Mouse (Mus musculus) adipose tissue, adult 10 weeks (tissue): ENCODE measurements around the gene Dus4l. TPM values are rescaled to one million over a fixed set of nuclear protein-coding genes. Genes with fewer than 3 reads are reported as not detected.

Experiments used
- polyA plus RNA-seq: library from polyadenylated mRNA; stranded (reverse); fragments of 350-450 nt; fragmentation: Illumina TruSeq; extraction: RNeasy Lipid Tissue Mini Kit (QIAGEN cat#74804); gene quantifications from one replicate; pipeline ENCODE4 v1.2.3, GENCODE M21; 2014; ENCODE audit warnings: low read depth, low replicate concordance

Dus4l gene
- 9.2 TPM for polyA plus RNA-seq

DNA sequence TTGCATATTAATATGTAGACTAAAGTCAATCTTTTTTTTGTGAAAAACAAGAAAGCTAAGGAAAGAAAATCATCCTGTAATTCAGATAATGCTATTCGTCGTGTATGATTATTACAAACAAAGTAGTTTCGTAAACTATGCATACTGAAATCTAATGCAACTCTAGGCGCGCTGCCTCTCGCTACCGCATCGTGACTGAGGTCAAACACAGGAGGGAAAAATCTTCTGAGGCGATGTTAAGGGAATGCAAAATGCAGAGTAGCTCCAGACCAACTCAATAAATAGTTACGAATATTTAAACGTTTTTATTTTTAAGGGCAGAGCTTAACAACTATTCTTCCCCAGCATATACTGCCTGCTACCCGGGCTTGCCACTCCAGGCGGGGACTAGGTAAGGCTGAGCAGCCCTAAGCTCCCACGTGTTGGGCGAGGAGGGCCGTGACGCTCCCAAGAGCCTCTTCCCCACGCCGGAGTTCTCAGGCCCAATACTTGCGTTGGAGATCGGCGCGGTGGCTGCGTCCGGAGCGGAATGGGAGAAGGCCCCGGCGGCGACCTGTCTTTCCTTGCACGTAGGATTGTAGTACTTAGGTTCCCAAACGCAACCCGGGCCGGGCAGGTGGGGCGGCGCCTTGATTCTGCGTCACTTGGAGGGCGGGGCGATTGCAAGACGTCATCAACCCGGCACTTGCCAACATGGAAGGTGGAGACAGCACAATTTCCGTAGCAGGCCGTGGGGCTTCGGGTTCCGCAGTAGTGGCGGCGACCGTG, at the start of gene Dus4l, which contains the start of gene Cog5:
Gene Dus4l, minus strand, starts transcription at position 630 of the 768 bp plus-strand sequence.
Gene Cog5, plus strand, starts transcription at position 673 of the 768 bp plus-strand sequence.

DNA sequence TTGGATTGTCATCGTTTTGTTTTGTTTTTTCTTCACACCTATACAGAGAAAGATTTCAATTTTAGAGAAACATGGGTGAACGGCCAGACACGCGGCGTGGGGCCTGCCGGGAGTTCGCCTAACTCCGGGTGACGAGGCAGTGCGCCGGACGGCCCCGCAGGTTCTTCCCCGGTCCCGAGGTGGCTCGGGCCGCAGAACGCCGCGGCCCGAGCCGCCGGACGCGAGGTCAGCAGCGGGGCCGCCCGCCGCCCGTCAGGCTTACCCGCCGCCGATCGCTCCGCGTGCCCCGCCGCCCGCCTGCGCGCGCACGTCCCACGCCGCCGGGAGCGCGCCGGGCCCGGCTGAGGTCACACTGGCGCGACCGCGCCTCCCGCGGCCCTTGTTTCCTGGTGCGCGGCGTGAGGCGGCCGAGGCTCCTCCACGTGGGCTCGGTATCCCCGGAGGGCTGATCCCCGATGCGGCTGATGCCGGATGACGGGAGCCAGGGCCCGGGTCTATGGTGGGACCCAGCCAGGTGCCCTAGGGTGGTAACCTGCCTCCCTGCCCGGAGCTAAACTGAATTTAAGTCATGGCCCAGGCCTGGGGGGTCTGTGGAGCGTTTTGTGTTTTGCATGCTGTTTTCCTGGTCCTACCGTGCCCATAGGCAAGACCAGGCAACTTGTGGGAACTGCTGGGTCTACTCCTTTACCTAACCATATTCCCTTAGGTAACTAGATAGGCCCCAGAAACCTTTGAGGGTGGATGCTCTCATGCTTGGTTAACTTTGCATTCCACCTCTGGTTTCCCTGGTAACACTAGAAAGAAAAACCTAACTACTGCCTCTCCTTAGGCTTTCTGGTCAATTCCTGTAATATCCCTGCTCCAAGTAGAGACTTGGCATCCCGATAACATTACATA, 20.0 kb downstream of the Dus4l start, which contains the start of gene Bcap29:
Gene Bcap29, minus strand, starts transcription at position 316 of the 897 bp plus-strand sequence.

Other genes with a start within 250 kb of the Dus4l start
- 8.4 TPM for gene Cbll1, start 155.2 kb downstream of the Dus4l start, polyA plus RNA-seq
- 0.09 TPM for gene Slc26a4, start 94.9 kb downstream of the Dus4l start, polyA plus RNA-seq
- gene Bcap29, start 20.2 kb downstream of the Dus4l start, polyA plus RNA-seq, result 20.8 TPM
- 30.4 TPM for gene Cog5, start within 50 bp of the Dus4l start, polyA plus RNA-seq
- gene Gpr22, start 59.1 kb upstream of the Dus4l start, polyA plus RNA-seq, result not detected